Mouse (Mus musculus) adrenal gland, postnatal 0 days (tissue): ENCODE measurements around the gene Acrbp. TPM values are rescaled to one million over a fixed set of nuclear protein-coding genes. Genes with fewer than 3 reads are reported as not detected.

Experiments used
- microRNA-seq: library from miRNA; unstranded; fragments of <30 nt; microRNA quantifications from one replicate; pipeline ENCODE4, GENCODE M21; 2016; ENCODE audit warnings: borderline replicate concordance; ENCODE audit not compliant: insufficient number of aligned reads
- polyA plus RNA-seq: library from polyadenylated mRNA; unstranded; fragments of >200 nt; fragmentation: Nextera tagmentation; extraction: Ambion mirVana; gene quantifications from 2 replicates; pipeline ENCODE4 v1.2.1, GENCODE M21; 2015

Gene Acrbp
- 3.2 and 3.4 TPM in 2 replicates for polyA plus RNA-seq

GRCm38 (mm10) chr6:125049678-125050077, at the start of gene Acrbp:
Gene Acrbp (plus strand): TSS chr6:125049689.

DNA sequence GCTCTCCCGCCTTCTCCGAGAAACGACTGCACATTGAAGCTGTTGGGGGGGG, 40.5 kb upstream of the Acrbp start, which contains the start of gene Zfp384:
TSS of gene Zfp384 (plus strand) at position 17 of the 52 bp plus-strand sequence.

DNA sequence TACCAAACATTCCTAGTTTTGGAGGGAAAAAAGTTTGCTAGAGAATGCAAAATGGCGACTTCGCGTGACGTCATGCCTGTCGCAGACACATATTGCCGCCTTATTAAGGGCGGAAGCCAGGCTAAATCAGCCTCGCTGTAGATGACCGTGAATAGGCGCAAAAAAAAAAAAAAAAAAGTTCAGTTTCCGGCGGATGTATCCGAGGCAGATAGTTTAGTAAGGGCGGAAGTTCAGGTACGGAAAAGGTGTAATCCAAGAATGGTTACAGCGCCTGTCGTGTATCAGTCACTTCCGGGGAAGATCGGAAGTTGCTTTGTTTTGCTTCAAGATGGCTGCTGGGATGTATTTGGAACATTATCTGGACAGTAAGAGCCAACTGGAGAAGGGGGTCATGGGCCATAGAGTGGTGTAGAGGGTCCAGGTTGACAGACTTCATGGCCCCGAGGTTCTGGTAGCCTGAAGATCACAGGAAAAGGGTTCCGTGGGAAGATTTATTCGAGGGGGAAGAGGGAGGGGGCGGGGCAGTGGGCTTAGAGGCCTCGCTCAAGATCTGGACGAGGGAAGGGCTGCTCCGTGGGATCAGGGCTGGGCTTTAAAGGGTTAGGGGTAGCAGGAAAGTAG, 9.8 kb upstream of the Acrbp start, which contains the start of gene Ing4:
TSS of gene Ing4 (plus strand) at position 228 of the 621 bp plus-strand sequence.

GRCm38 (mm10) chr6:125067571-125067995, 18.1 kb downstream of the Acrbp start, which contains the start of gene Lpar5:
Gene Lpar5 (plus strand): TSS chr6:125067920.

DNA sequence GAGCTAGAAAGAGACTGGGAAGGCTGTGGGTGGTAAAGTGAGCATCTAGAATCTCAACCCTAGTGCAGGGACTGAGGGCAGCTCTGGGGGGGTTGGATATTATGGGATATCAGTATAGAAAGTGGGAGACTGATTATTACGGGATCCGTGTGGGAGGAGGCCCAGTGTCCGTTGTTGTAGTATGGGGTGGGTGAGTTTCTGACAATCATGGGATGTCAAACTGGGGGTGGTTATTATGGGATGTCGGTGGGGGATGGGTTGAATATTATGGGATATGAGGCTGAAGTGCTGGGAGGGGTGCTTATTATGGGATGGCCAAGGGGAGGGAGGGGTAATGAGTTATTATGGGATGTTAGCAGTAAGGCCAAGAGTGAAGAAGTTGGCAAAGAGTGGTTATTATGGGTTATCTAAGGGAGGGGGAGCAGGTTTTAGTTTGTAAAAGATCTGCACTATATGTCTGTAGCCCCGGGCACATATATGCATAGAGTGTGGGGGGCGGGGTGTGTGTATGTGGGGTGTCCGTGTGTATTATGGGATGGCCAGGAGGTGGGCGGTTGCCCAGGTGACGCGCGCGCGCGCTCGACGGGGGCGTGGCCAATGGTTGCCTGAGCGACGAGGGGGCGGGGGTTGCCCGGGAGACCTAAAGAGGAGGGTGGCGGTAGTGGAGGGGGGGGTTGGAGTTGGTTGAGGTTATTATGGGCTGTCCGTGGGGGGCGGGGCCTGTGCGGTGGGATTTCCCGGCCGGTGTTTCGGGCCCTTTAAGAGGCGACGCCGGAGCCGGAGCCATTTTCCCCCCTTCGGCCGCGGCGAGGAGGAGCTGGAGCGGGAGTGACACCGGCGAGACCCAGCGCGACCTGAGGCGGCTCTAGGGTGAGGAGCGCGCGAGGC, 46.1 kb downstream of the Acrbp start, which contains the start of gene Chd4:
TSS of gene Chd4 (plus strand) at position 591 of the 888 bp plus-strand sequence.

Small RNAs within 50 kb of the gene (microRNA-seq; reads per million reads assigned to microRNA genes)
- gene Mir7045 = not detected

Other genes starting within 250 kb of the Acrbp start
- gene Spsb2, start 241.0 kb upstream of the Acrbp start, polyA plus RNA-seq = 28.3 and 31.1 TPM in 2 replicates
- 417 and 594 TPM in 2 replicates for gene Tpi1, start 235.4 kb upstream of the Acrbp start, polyA plus RNA-seq
- 72.2 and 94.2 TPM in 2 replicates for gene Usp5, start 220.2 kb upstream of the Acrbp start, polyA plus RNA-seq
- 52.6 and 58.3 TPM in 2 replicates for gene Cdca3, start 220.1 kb upstream of the Acrbp start, polyA plus RNA-seq
- 15.3 and 18.6 TPM in 2 replicates for gene Gnb3, start 209.4 kb upstream of the Acrbp start, polyA plus RNA-seq
- 17.3 and 18.8 TPM in 2 replicates for gene P3h3, start 191.9 kb upstream of the Acrbp start, polyA plus RNA-seq
- 2.1 and 3.7 TPM in 2 replicates for gene Gpr162, start 185.7 kb upstream of the Acrbp start, polyA plus RNA-seq
- gene Cd4, start 161.5 kb upstream of the Acrbp start, polyA plus RNA-seq = 0.20 and 0.44 TPM in 2 replicates
- 2.4 and 4.2 TPM in 2 replicates for gene Lag3, start 138.0 kb upstream of the Acrbp start, polyA plus RNA-seq
- gene Ptms, start 129.6 kb upstream of the Acrbp start, polyA plus RNA-seq = 365 and 389 TPM in 2 replicates
- 266 and 322 TPM in 2 replicates for gene Mlf2, start 118.3 kb upstream of the Acrbp start, polyA plus RNA-seq
- 134 and 179 TPM in 2 replicates for gene Cops7a, start 84.2 kb upstream of the Acrbp start, polyA plus RNA-seq
- gene Pianp, start 53.0 kb upstream of the Acrbp start, polyA plus RNA-seq = 4.0 and 7.4 TPM in 2 replicates
- gene Zfp384, start 40.5 kb upstream of the Acrbp start, polyA plus RNA-seq = 6.6 and 10.5 TPM in 2 replicates
- 90.1 and 150 TPM in 2 replicates for gene Ing4, start 9.9 kb upstream of the Acrbp start, polyA plus RNA-seq
- 0.37 and 0.96 TPM in 2 replicates for gene Lpar5, start 18.2 kb downstream of the Acrbp start, polyA plus RNA-seq
- 41.4 and 42.5 TPM in 2 replicates for gene Chd4, start 46.3 kb downstream of the Acrbp start, polyA plus RNA-seq
- 17.8 and 24.3 TPM in 2 replicates for gene Nop2, start 82.2 kb downstream of the Acrbp start, polyA plus RNA-seq
- 14.3 and 19.4 TPM in 2 replicates for gene Iffo1, start 95.6 kb downstream of the Acrbp start, polyA plus RNA-seq
- gene Gapdh, start 116.8 kb downstream of the Acrbp start, polyA plus RNA-seq = 886 and 1,355 TPM in 2 replicates
- gene Ncapd2, start 142.0 kb downstream of the Acrbp start, polyA plus RNA-seq = 27.6 and 29.4 TPM in 2 replicates
- 244 and 300 TPM in 2 replicates for gene Mrpl51, start 142.1 kb downstream of the Acrbp start, polyA plus RNA-seq
- gene Vamp1, start 165.9 kb downstream of the Acrbp start, polyA plus RNA-seq = 5.4 and 12.5 TPM in 2 replicates
- 10.2 and 11.4 TPM in 2 replicates for gene Tapbpl, start 182.2 kb downstream of the Acrbp start, polyA plus RNA-seq
- gene Cd27, start 187.3 kb downstream of the Acrbp start, polyA plus RNA-seq = 1.4 and 6.7 TPM in 2 replicates
- gene Tuba3a, start 236.4 kb downstream of the Acrbp start, polyA plus RNA-seq = not detected in 2 replicates